Mouse (Mus musculus) CH12.LX (cell line): ENCODE results near the gene Ccdc60. TPM values are rescaled to one million over a fixed set of nuclear protein-coding genes. Genes with fewer than 3 reads are reported as not detected.

Experiments
- DNase-seq: peaks from one replicate; pipeline ENCODE4 v3.0.0-alpha.2; 2013; ENCODE audit errors: extremely low read depth
- H3K27ac ChIP-seq: 2 replicates; pipeline ENCODE4 v1.5.1; 2012; ENCODE audit warnings: low read depth, mild to moderate bottlenecking, control low read depth, moderate library complexity; ENCODE audit not compliant: insufficient read depth
- H3K27me3 ChIP-seq: replicated peaks from 2 replicates; pipeline ENCODE3; 2012; ENCODE audit warnings: inconsistent platforms
- H3K36me3 ChIP-seq, 2 experiments: replicated peaks in 1 of 2; 2 replicates each; pipeline versions ENCODE3 to v1.6.1; 2012; ENCODE audit warnings: inconsistent platforms in 1 of 2, low read length in 1 of 2, mild to moderate bottlenecking in 1 of 2, mixed read lengths in 1 of 2, moderate library complexity in 1 of 2; ENCODE audit not compliant: control insufficient read depth in 1 of 2, insufficient read depth in 1 of 2
- H3K4me1 ChIP-seq, 2 experiments: 2 replicates each; pipeline ENCODE4 v1.6.1; 2012; ENCODE audit warnings: inconsistent platforms in 1 of 2, moderate library complexity in 1 of 2; ENCODE audit not compliant: insufficient read depth in 2 of 2, control insufficient read depth in 1 of 2
- H3K4me2 ChIP-seq: 2 replicates; pipeline ENCODE4 v1.6.1; 2012; ENCODE audit warnings: low read depth, mild to moderate bottlenecking, control low read depth; ENCODE audit not compliant: poor library complexity, insufficient read depth, severe bottlenecking
- H3K4me3 ChIP-seq, 3 experiments: fragments of 150-350 bp in 1 of 3; sonication (generic) in 1 of 3; replicated peaks in 1 of 3; 2 replicates each; pipeline versions ENCODE3 to v1.5.1; 2011 to 2012; ENCODE audit warnings: low read depth in 2 of 3, low read length in 2 of 3, mild to moderate bottlenecking in 2 of 3, moderate library complexity in 2 of 3, control low read depth in 1 of 3, improper control_type of control experiment in 1 of 3, inconsistent platforms in 1 of 3, mixed read lengths in 1 of 3; ENCODE audit not compliant: poor library complexity in 1 of 3
- H3K79me2 ChIP-seq: replicated peaks from 2 replicates; pipeline ENCODE4 v1.6.1; 2012; ENCODE audit warnings: mild to moderate bottlenecking, moderate library complexity; ENCODE audit not compliant: control insufficient read depth, poor library complexity, insufficient read depth, severe bottlenecking; ENCODE audit errors: extremely low read depth
- H3K9ac ChIP-seq: 2 replicates; pipeline ENCODE4 v1.6.1; 2012; ENCODE audit warnings: low read depth, mild to moderate bottlenecking, control low read depth, moderate library complexity; ENCODE audit not compliant: insufficient read depth
- H3K9me3 ChIP-seq: replicated peaks from 2 replicates; pipeline ENCODE3; 2012; ENCODE audit warnings: low read length, inconsistent platforms, mixed read lengths
- CHD2 ChIP-seq: IDR thresholded peaks from 2 replicates; pipeline ENCODE4 v1.6.1; 2011; ENCODE audit warnings: low read length, improper control_type of control experiment
- ELF1 ChIP-seq: IDR thresholded peaks from 2 replicates; pipeline ENCODE4 v1.6.1; 2014; ENCODE audit warnings: low read depth, mild to moderate bottlenecking, inconsistent platforms, low read length, improper control_type of control experiment
- EP300 ChIP-seq: IDR thresholded peaks from 2 replicates; pipeline ENCODE4 v1.6.1; 2011; ENCODE audit warnings: low read length, improper control_type of control experiment
- HCFC1 ChIP-seq: IDR thresholded peaks from 2 replicates; pipeline ENCODE4 v1.6.1; 2012; ENCODE audit warnings: low read depth, mild to moderate bottlenecking, inconsistent platforms, low read length, improper control_type of control experiment
- JUND ChIP-seq: conservative IDR thresholded peaks from 2 replicates; pipeline ENCODE4 v1.6.1; 2011; ENCODE audit warnings: low read depth, low read length, improper control_type of control experiment
- MAX ChIP-seq: IDR thresholded peaks from 2 replicates; pipeline ENCODE4 v1.6.1; 2011; ENCODE audit warnings: low read length, improper control_type of control experiment
- MAZ ChIP-seq: IDR thresholded peaks from 2 replicates; pipeline ENCODE4 v1.6.1; 2012; ENCODE audit warnings: low read depth, mild to moderate bottlenecking, inconsistent platforms, low read length, improper control_type of control experiment, moderate library complexity
- MXI1 ChIP-seq: IDR thresholded peaks from 2 replicates; pipeline ENCODE4 v1.6.1; 2011; ENCODE audit warnings: mild to moderate bottlenecking, low read depth, low read length, improper control_type of control experiment
- MYC ChIP-seq: IDR thresholded peaks from 2 replicates; pipeline ENCODE4 v1.6.1; 2011; ENCODE audit warnings: low read depth, mild to moderate bottlenecking, improper control_type of control experiment, low read length
- NELFE ChIP-seq: IDR thresholded peaks from 2 replicates; pipeline ENCODE4 v1.6.1; 2011; ENCODE audit warnings: low read depth, low read length, improper control_type of control experiment
- NRF1 ChIP-seq: IDR thresholded peaks from 2 replicates; pipeline ENCODE4 v1.6.1; 2014; ENCODE audit warnings: low read depth, mild to moderate bottlenecking, inconsistent platforms, low read length, improper control_type of control experiment, moderate library complexity
- PAX5 ChIP-seq: IDR thresholded peaks from 2 replicates; pipeline ENCODE4 v1.6.1; 2012; ENCODE audit warnings: low read length, inconsistent platforms, mixed read lengths
- POLR2A ChIP-seq: IDR thresholded peaks from 2 replicates; pipeline ENCODE4 v1.6.1; 2011; ENCODE audit warnings: low read depth, mild to moderate bottlenecking, improper control_type of control experiment, low read length
- POLR2AphosphoS2 ChIP-seq: IDR thresholded peaks from 2 replicates; pipeline ENCODE4 v1.6.1; 2011; ENCODE audit warnings: low read depth, low read length, improper control_type of control experiment
- RAD21 ChIP-seq: IDR thresholded peaks from 2 replicates; pipeline ENCODE4 v1.6.1; 2011; ENCODE audit warnings: low read depth, mild to moderate bottlenecking, low read length, improper control_type of control experiment, moderate library complexity
- SIN3A ChIP-seq: IDR thresholded peaks from 2 replicates; pipeline ENCODE4 v1.6.1; 2012; ENCODE audit warnings: low read length, improper control_type of control experiment, inconsistent platforms
- TBP ChIP-seq: conservative IDR thresholded peaks from 2 replicates; pipeline ENCODE4 v1.6.1; 2011; ENCODE audit warnings: low read depth, low read length, improper control_type of control experiment
- TCF12 ChIP-seq: IDR thresholded peaks from 2 replicates; pipeline ENCODE4 v1.6.1; 2014; ENCODE audit warnings: low read depth, mild to moderate bottlenecking, inconsistent platforms, low read length, improper control_type of control experiment
- USF1 ChIP-seq: IDR thresholded peaks from 2 replicates; pipeline ENCODE4 v1.6.1; 2014; ENCODE audit warnings: low read depth, mild to moderate bottlenecking, inconsistent platforms, low read length, improper control_type of control experiment
- dilution Hi-C: fragments of 300-500 bp; cut with MboI; formaldehyde crosslinking; loops from 2 replicates; pipeline ENCODE4 v1.14.3; 2020; ENCODE audit warnings: low sequenced_read_pairs; ENCODE audit not compliant: extremely low pct_unique_long_range_greater_than_20kb, extremely low pct_ligation_motif_present
- in situ Hi-C: fragments of 300-500 bp; cut with MboI; formaldehyde crosslinking; loops from 3 replicates; pipeline ENCODE4 v1.14.3; 2019; ENCODE audit warnings: low sequenced_read_pairs, low pct_ligation_motif_present, low pct_unique_long_range_greater_than_20kb, mixed read lengths
- polyA plus RNA-seq: library from polyadenylated mRNA; unstranded; fragments of >175 nt; gene quantifications from 2 replicates; pipeline ENCODE4 v1.2.1, GENCODE M21; 2012; ENCODE audit warnings: low read depth; ENCODE audit not compliant: insufficient read length
- total RNA-seq, 2 experiments: library from RNA; depleted of rRNA; stranded (reverse); fragments of 300-350 nt in 1 of 2; fragments of >200 nt in 1 of 2; gene quantifications; 2 replicates each; pipeline ENCODE4 v1.2.3; 2012 to 2014

Ccdc60 gene
- total and polyA plus RNA-seq, 3 experiments, result not detected

GRCm38 (mm10) chr5:116228414-116228813 is 60.4 kb downstream of the Ccdc60 start:
- Histone ChIP-seq H3K36me3 (no peaks in the 10 kb centered on the region), H3K4me2 (no peak overlapping the region), H3K27me3 (no peaks in the 10 kb centered on the region), H3K27ac (no peak overlapping the region), H3K9me3 (peaks cover 94% of the 10 kb centered on the region), H3K4me1 (no peaks in the 10 kb centered on the region), H3K9ac (no peak overlapping the region), H3K79me2 (no peaks in the 10 kb centered on the region)
- in situ Hi-C loops, result no loop called here
- dilution Hi-C loops, result no loop called here
- TF ChIP-seq MXI1, result no peak
- TF ChIP-seq CHD2, result no peak
- TF ChIP-seq MYC, result no peak
- TF ChIP-seq RAD21, result no peak
- no peak for TF ChIP-seq USF1
- TF ChIP-seq NRF1, result no peak
- no peak for TF ChIP-seq ELF1
- no peak for TF ChIP-seq TBP
- TF ChIP-seq POLR2A, result no peak
- no peak for TF ChIP-seq POLR2AphosphoS2
- no peak for TF ChIP-seq MAX
- no peak for TF ChIP-seq TCF12
- TF ChIP-seq MAZ, result no peak
- no peak for TF ChIP-seq EP300
- no peak for TF ChIP-seq HCFC1
- no peak for TF ChIP-seq NELFE
- TF ChIP-seq JUND, result no peak
- TF ChIP-seq PAX5, result no peak
- TF ChIP-seq, all 38 proteins: peak for 0
- no peak for DNase-seq
- no peak overlapping the region for H3K4me3 ChIP-seq

GRCm38 (mm10) chr5:116224023-116224422 is 64.8 kb downstream of the Ccdc60 start:
- Histone ChIP-seq H3K4me2 (no peak overlapping the region), H3K27ac (no peak overlapping the region), H3K9ac (no peak overlapping the region), H3K4me1 (no peaks in the 10 kb centered on the region), H3K9me3 (peaks cover 95% of the 10 kb centered on the region), H3K27me3 (no peaks in the 10 kb centered on the region), H3K4me3 (no peak overlapping the region), H3K36me3 (no peaks in the 10 kb centered on the region), H3K79me2 (no peaks in the 10 kb centered on the region)
- no peak for DNase-seq
- TF ChIP-seq RAD21 (no peak), SIN3A (no peak), ELF1 (no peak), CHD2 (no peak)
- in situ Hi-C loops (no loop called here), dilution Hi-C loops (no loop called here)
